Mouse (Mus musculus) cerebellum, adult (tissue): ENCODE results near the gene Cyp3a59.
"Not testable (repeated sequence)": the region's sequence is repeated elsewhere in the genome, so short reads cannot be mapped to it uniquely, and the experiment has no call there.

Source experiments
- ATAC-seq: cut with Nextera tagmentation; 2 replicates; pipeline ENCODE4 v1.9.2; 2017; ENCODE audit warnings: mild to moderate bottlenecking, moderate library complexity, mixed read lengths; ENCODE audit not compliant: insufficient number of reproducible peaks, low FRiP score, low TSS enrichment

Gene Cyp3a59

GRCm38 (mm10) chr5:146078945-146079344 is at the start of gene Cyp3a59:
TSS of gene Cyp3a59 (plus strand) at chr5:146079257.
- ATAC-seq: not testable (repeated sequence)

GRCm38 (mm10) chr5:146070099-146070498 is 9.0 kb upstream of the Cyp3a59 start:
- no peak for ATAC-seq

- ATAC-seq: no peak
Observed at GRCm38 (mm10) chr5:146147903-146148302, 68.8 kb downstream of the Cyp3a59 start.

- ATAC-seq: no peak
Observed at GRCm38 (mm10) chr5:146150454-146150853, 71.4 kb downstream of the Cyp3a59 start.

- ATAC-seq: not testable (repeated sequence)
Observed at GRCm38 (mm10) chr5:146158326-146158725, 79.3 kb downstream of the Cyp3a59 start.

- not testable (repeated sequence) for ATAC-seq
Observed at GRCm38 (mm10) chr5:146160439-146160838, 81.4 kb downstream of the Cyp3a59 start, which contains the start of gene Gm5565. TSS of gene Gm5565 (minus strand) at chr5:146160539.
